Mouse (Mus musculus) myocyte (in vitro differentiated cells): ENCODE measurements at regions not wholly inside any gene's neighbourhood (a gene's known extent, or its start where the extent isn't known, plus 50 kb on each side); places are given as distances from the start of the nearest gene placed in this dataset.

ENCODE experiments used
- E2F4 ChIP-seq: IDR thresholded peaks from one replicate; pipeline ENCODE4 v1.6.1; 2011; ENCODE audit warnings: mild to moderate bottlenecking, control low read depth, moderate library complexity; ENCODE audit not compliant: insufficient read depth
- MAX ChIP-seq: IDR thresholded peaks from one replicate; pipeline ENCODE4 v1.6.1; 2011; ENCODE audit warnings: low read depth, mild to moderate bottlenecking, control low read depth
- MYOD1 ChIP-seq, 3 experiments: IDR thresholded peaks; one replicate each; pipeline ENCODE4 v1.6.1; 2011; ENCODE audit warnings: control low read depth in 2 of 3, low read depth in 2 of 3, mild to moderate bottlenecking in 2 of 3, moderate library complexity in 1 of 3; ENCODE audit not compliant: insufficient read length in 2 of 3, control insufficient read depth in 1 of 3
- MYOG ChIP-seq, 3 experiments: IDR thresholded peaks; one replicate each; pipeline ENCODE4 v1.6.1; 2011; ENCODE audit warnings: control low read depth in 2 of 3, low read depth in 2 of 3, mild to moderate bottlenecking in 2 of 3; ENCODE audit not compliant: insufficient read length in 2 of 3, control insufficient read depth in 1 of 3, insufficient read depth in 1 of 3
- POLR2A ChIP-seq: IDR thresholded peaks from one replicate; pipeline ENCODE4 v1.6.1; 2011; ENCODE audit warnings: low read depth, mild to moderate bottlenecking, control low read depth, moderate library complexity; ENCODE audit not compliant: insufficient read length
- SRF ChIP-seq: IDR thresholded peaks from one replicate; pipeline ENCODE4 v1.6.1; 2011; ENCODE audit warnings: low read depth; ENCODE audit not compliant: control insufficient read depth, insufficient read length
- TCF12 ChIP-seq: IDR thresholded peaks from one replicate; pipeline ENCODE4 v1.6.1; 2011; ENCODE audit warnings: mild to moderate bottlenecking, control low read depth; ENCODE audit not compliant: poor library complexity, insufficient read depth, severe bottlenecking
- USF1 ChIP-seq: IDR thresholded peaks from one replicate; pipeline ENCODE4 v1.6.1; 2011; ENCODE audit warnings: low read depth, mild to moderate bottlenecking, control low read depth, moderate library complexity

DNA sequence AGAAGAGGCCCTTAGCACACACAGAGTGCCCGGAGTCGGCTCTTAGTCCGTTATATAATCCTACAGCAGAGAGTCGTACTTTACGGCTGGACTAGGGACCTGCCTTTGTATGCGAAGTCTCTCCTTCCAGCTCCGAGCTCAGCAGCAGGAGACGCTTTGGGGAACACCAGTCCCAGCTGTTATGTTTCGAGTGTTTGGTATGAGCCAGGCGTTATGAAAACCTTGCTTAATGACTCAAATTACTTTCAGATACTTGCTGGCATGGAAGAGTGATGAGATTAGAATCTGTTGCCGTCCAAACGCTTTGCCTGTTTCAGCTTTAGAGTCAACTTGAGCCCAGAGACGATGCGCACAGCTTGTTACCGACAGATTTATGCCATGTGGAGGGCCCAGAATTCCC, 153.0 kb downstream of the Uaca start:
- TF ChIP-seq POLR2A (no peak), TCF12 (no peak), MYOG (IDR thresholded peaks at IDR 0.05; ENCODE audit: control insufficient read depth in 1 of 3, insufficient read depth in 1 of 3, insufficient read length in 2 of 3, low read depth in 2 of 3) (no peak), USF1 (no peak), MAX (no peak), MYOD1 (IDR thresholded peaks at IDR 0.05; ENCODE audit: control insufficient read depth in 1 of 3, insufficient read length in 2 of 3, low read depth in 2 of 3) (no peak), E2F4 (no peak), SRF (no peak)
